Mouse (Mus musculus) right cerebral cortex, postnatal 36 days (tissue): Measurements from ENCODE around the gene Hdgf.
"Not testable (repeated sequence)": the region's sequence is repeated elsewhere in the genome, so short reads cannot be mapped to it uniquely, and the experiment has no call there.

Experiments used
- DNase-seq, 2 experiments: peaks; one replicate each; pipeline ENCODE4 v3.0.0; 2022; ENCODE audit warnings: low spot score in 2 of 2, mixed read lengths in 1 of 2

Hdgf gene

DNA sequence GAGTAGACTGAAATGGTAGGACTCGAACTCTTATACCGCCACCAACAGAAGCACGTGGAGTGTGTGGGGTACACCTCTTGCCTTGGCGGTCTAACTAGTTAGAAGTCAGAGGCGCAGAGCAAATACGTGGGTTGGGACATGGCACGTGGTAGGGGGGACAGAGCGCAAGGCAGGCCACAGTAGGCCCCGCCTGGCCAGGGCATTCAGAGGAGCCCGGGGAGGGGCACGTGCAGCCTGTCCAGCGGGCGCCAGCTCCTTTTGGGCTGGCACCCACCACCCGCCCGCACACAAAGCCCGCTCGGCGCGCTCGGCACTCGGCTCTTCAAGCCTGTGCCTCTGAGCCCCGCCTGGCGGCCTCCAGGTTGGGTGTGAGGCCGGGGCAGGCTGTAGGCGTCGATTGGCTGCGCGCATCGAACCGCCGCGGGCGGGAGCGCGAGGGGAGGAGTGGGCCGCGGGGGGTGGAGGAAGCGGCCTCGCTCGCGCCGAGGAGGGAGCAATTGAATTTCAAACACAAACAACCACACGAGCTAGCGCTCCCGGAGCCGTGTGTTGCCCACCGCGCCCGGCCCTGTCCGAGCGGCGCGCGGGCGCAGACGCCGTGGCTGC lies at the start of gene Hdgf:
TSS of gene Hdgf (plus strand) at position 442 of the 606 bp plus-strand sequence.
- peak; percentile 90 to 91 for DNase-seq

DNA sequence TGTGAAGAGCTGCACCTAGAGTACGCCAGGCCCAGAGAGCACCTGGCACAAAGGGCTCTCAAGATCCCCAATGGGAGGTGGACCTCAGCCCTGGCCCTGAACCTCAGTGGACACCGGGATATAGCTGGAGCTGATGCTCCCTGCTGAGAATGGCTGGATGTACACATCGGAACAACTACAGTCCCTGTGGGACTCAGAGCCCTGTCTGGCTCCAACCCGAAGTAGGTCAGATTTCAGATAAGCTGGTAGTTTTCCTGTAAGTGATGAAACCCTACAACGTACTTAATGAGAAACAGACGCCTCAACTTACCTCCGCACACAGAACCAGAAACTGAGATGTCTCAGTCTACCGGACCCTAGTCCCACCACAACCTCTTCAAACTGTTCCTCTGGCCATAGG lies 48.5 kb upstream of the Hdgf start:
- no peak for DNase-seq

DNA sequence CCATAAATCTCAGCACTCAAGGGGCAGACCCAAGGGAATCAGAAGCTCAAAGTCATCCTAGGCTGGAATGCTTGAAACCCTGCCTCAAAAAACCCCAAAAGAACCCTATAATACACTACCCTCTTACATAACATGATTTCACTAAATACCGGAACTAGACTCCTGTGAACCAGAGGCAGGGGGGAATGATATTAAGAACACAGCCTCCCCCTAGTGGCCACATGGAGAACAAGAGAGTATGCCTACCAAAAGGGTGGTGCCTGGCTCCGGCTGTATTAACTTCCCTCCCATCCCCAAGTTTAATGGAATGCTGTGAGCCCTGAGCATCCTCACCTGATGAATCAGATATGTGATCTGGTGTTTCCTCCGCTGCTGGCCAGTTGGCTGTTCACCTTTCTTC lies 46.3 kb upstream of the Hdgf start:
- DNase-seq = peak; percentile 42 to 48

DNA sequence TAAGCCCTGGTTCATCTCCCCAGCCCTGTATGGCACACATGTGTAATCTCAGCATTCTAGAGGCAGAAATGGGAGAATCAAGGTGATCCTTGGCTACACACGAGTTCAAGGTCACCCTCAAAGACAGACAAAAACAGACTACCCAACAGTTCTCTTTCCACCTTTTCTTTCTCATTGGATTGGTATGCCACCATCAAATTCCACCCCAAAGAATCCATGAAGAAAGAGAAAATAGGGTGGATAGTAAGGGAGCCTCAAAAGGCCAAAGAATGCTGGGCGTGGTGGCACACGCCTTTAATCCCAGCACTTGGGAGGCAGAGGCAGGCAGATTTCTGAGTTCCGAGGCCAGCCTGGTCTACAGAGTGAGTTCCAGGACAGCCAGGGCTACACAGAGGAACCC lies 42.0 kb upstream of the Hdgf start:
- DNase-seq = not testable (repeated sequence)

DNA sequence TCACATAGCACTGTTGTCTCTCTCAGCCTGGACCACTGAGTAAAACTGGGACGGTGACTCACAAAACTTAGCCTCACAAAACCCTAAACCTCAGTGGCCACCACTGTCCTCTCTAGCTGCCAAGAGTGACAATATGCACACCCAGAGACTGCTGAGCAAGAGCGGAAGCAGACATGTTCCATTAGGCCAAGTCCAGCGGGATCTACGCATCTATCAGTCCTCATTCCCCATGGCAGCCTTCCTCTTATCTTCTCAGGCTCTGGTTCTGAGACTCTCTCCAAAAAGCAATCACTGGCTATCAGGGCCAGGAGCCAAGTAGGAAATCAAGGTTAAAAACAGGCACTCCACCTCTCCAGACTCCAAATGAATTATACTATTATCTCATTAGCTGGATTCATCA lies 28.4 kb upstream of the Hdgf start:
- DNase-seq = no peak

DNA sequence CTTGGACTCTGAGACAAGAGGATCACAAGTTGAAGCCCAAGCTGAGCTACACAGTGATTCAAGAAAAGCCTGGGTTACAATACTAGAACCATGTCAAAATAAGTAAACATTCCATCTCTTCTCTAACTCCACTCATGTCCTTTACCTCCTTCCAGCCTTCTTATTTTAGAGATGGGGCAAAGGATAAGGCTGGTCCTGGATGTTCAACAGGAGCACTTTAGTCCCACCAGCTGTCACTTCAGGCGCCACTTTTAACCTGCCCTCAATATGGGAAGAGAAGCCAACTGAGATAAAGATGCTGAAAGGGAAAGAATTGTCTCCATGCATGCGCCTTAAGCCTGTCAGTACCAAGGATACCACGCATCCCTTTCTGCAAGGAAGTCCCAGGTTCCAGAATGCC lies 21.8 kb upstream of the Hdgf start:
- no peak for DNase-seq

DNA sequence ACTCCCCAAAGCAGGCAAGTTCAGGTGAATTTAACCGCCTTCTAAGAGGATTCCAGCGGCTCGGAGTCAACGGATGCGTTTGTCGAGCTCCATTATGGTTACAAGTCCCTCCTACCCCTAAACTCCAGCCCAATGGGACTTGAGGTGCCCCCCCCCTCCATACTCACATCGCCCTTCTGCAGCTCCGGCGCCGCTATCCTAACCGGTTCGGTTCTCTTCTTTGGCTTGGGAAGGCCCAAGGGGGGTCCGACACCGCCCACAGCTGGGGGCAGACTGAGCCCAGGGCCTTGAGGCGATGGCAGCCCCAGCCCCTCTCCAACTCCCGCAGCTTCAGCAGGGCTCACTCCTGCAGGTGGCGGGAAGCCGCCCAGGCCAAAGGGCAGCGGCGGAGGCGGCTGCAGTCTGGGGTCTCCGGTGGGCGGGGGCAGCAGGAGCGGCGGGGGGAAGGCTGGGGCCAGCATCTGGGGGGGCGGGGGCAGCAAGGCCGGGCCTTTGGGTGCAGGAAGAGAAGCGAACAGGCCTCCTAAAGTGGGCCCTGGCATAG lies 21.3 kb upstream of the Hdgf start:
- peak in 1 of 2 experiments; percentile 18 for DNase-seq

DNA sequence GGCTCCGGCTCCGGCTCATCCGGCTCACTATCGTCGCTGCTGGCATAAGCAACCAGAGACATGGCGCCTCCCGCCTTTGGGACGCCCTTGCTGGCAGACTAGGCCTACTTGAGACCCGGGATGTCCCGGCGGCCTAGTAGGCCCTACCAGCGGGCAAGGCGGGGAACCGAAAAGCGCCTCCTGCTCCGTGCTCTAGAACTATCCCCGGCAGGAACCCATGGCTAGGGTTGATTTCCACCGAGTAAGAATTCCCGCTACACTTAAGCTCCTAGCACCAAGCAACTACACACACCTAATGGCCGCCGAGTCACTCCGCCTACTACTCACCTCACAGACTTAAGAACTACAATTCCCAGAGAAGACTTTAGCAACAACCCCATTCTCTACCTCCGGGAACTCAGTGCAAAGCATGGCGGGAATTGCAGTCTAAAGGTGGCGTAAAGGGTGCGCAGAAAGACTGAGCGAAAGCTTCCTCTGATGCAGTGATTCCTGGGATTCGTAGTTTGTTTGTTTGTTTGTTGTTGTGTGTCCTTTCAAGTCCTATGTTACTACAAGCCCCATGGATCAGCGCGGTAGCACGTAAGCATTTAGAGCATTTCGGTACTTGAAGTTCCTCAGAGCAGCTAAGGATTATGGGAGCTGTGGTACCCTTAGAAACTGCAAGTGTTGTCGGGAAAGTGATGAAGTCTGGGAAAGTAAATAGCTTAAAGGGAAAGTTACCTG lies 20.7 kb upstream of the Hdgf start, which contains the start of gene Prcc:
TSS of gene Prcc (minus strand) at position 328 of the 723 bp plus-strand sequence.
- peak; percentile 91 to 99 for DNase-seq

DNA sequence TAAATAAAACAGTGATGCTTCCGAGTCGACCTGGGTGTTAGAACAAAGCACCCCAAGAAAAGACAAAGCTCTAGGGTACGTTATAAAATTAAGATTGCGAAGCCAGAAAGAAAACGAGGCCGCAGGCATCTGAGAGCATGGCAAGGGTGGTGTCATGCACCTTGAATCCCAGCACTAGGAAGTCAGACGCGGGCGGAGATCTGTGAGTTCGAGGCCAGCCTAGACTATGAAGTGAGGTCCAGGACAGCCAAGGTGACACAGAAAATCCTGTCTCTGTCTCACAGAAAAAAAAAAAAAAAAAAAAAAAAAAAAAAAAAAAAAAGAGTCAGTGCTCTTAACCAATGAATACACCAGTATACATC lies 20.1 kb upstream of the Hdgf start:
- DNase-seq = no peak

DNA sequence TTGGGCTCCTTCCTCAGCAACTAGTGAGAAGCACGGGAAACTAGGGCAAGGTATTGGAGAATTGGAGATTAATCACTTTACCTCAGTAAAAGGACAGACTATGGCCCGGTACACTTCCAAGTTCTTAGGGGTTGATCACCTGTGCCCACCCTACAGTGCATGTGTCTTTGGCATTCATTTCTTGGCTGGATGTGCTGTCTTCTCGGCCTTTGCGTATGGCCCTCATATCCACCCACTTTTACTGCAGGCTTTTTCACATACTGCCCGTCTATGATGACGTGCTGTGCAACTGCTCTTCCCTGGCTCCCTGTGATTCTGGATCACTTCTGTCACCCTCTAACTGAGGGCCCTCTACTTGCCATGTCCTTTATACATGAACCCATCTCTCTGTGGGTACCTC lies 19.7 kb upstream of the Hdgf start:
- no peak for DNase-seq

DNA sequence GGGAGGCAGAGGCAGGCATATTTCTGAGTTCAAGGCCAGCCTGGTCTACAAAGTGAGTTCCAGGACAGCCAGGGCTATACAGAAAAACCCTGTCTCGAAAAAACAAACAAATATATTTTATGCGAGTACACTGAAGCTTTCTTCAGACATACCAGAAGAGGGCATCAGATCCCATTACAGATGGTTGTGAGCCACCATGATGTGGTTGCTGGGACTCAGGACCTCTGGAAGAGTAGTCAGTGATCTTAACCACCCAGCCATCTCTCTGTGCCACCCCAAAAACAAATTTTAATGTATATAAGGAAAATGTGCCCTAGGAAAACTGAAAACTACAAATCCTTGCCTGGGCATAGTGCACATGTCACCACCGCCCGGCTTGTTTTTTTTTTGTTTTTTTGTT lies 18.7 kb upstream of the Hdgf start:
- not testable (repeated sequence) for DNase-seq

DNA sequence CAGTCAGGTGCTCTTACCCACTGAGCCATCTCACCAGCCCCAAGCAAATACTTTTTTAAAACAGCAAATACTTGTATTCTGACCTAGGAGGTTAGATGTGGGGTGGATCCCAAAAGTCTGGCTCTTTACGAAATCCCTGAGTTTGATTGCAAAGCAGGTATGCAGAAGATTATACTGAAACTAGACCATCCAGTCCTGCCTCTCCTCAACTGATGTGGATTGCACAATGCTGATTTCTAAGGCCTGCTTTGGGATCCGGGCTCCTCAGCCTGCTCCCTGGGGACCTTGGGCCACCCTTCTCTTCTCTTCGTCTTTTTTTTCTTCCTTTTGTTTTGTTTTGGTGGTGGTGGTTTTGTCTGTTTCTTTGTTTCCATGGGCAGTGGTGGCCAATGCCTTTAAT lies 14.6 kb upstream of the Hdgf start:
- DNase-seq = no peak

DNA sequence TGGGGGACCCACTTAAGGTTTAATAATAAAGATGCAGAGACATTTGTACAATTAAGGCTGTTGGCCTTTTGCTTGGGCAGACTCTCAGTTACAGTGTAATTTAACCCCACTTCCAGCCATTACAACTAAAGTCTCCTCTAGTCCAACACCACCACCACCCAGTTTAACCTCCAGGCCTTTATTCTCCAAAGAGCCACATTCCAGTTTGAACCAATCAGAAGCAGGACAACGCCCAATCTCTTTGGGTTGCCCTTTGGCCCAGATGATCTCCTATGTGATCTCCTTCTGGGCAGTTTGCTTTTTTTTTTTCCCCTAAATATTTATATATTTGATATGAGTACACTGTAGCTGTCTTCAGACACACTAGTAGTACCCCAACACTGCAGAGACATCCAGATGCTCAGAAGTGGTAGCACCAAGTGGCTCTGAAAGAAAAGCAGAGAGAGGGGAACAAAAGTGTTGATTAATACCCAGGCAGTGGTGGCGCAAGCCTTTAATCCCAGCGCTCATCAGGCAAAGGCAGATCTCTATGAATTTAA lies 12.7 kb upstream of the Hdgf start:
- DNase-seq = no peak

DNA sequence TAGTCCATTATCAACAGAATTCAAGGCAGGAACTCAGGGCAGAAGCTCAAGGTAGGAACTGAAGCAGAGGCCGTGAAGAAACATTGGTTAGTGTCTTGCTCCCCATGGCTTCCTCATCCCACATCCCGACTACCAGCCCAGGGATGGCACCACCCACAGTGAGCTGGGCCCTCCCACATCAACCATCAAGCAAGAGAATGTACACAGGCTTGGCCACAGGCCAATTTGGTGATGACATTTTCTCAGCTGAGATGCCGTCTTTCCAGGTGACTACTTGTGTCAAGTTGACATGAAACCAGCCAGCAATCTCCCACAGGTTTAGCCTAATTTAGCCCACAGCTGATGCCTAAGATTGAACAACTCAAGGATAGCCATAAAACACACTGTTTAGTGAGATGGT lies 6.9 kb upstream of the Hdgf start:
- no peak for DNase-seq

DNA sequence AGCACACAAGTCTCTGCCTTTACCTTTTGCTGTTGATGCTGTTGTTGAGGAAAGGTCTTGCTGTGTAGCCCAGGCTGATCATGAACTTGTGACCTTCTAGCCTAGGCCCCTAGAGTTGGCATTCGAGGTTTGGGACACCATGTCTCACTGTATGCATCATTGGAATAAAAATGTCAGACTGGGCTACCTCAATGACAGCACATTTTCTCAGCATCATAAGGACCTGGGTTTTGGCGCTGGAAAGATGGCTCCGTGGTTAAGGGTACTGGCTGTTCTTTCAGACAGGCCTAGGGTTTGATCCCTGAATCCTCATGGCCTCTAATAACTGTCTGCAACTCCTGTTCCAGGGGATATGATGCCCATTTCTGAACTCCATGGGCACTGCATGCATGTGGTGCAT lies 6.3 kb upstream of the Hdgf start:
- DNase-seq = no peak

DNA sequence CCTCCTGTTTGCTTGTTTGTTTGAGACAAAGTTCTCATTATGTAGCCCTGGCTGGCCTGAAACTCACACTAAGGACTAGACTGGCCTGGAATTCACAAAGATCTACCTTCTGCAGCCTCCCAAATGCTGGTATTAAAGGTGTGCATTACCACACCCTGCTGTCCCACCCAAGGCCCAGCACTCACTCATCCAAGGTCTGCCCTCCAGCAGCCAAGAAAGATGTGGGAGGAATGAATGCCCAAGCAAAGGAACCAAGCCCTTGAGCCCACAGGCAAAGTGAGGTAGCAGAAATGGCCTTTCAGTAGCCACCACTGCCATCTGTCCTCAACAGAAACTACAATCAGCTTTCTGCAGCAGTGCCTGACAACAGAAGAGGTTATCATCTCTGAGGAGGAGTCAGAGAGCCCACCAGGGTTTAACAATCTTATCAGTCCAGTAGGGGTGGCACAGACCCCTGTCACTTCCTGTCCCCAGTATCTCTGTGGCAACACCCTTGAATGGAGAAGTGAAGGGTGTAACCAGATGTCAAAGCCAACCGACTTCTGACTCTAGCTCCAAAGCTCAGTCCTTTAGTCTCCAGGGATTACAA lies 5.0 kb upstream of the Hdgf start:
- DNase-seq = no peak

DNA sequence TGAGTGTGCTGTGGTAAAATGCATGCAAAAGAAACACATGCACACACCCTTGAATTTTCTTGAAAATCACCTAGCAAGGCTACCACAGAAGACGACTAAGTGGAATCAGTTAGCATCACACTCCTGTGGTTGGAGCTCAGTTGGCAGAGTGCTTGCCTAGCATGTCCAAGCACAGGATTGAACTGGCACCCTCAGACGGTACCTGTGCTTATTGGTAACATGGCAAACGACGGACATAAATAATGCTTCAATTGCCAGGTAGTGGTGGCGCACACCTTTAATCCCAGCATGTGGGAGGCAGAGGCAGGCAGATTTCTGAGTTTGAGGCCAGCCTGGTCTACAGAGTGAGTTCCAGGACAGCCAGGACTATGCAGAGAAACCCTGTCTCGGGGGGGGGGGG lies 4.2 kb upstream of the Hdgf start:
- not testable (repeated sequence) for DNase-seq

DNA sequence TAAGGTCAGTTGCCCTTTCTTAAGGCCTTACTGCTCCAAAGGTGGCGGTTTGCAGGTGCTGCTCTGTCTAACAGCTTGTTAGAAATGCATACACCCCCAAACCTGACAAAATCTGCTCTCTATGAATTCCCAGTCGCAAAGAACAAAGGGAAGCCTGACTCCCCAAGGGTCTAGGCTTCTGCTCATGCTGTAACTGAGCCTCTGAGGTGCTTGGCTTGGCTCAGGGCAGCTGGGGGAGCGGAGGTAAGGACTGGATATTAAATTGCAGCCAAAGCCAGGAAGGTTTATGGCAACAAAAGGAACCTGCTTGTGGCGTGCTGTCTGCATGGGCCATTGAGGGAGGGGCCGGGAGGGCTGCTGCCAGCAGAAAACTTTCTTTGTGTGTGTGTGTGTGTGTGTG lies 2.3 kb upstream of the Hdgf start:
- DNase-seq = no peak

DNA sequence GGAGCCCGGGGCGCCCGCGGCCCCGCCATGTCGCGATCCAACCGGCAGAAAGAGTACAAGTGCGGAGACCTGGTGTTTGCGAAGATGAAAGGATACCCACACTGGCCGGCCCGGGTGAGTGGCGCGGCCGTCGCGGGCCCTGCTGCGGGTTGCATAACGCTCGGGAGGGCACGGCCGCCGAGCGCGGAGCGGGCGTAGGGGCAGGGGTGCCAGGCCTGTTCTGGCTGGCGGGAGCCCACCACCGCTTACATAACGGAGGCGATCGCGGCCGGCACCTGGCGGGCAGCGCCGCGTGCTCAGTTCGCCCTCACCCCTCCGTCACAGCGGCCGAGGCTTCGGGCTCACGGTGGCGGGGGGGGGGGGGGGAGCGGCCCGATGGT lies 470 bp downstream of the Hdgf start:
- DNase-seq = no peak

DNA sequence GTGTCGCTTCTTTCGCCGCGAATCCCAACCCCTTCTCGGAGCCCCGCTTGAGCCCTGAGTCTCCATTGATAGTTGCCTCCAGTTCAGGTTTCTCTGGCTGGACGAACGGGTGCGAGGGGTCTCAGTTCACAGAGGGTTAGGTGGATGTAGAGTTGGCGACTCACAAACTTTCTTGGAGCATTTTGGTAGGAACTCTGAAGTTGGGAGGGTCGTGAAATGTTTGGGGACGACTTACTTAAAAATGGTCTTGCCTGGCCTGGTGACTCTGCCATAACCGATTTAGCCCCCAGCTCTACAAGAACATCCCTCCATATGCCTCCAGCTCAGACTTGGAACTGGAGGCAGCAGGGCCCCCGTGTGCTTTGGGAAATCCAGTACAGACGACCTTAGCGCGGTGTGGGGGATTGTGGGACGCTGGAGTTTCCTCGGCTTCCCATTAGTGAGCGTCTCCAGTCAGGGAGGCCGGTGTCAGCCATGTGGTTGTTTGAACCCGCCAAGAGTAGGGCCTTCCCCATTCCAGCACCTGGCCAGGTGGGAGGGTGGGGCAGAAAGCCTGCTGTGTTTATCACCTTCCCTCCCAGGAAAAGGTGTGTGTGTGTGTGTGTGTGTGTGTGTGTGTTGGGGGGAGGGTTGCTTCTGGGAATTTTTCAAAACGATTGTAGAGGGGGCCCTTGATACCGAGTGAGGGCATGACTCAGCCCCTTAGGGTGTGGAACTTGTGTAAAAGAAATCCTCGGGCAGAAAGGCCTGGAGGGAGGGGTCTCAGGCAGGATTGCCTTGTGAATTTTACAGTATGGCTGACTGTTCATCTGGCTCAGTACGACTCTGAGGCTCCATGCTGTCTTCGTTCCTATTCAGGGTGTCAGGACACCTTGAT lies 1.1 kb downstream of the Hdgf start:
- no peak for DNase-seq

DNA sequence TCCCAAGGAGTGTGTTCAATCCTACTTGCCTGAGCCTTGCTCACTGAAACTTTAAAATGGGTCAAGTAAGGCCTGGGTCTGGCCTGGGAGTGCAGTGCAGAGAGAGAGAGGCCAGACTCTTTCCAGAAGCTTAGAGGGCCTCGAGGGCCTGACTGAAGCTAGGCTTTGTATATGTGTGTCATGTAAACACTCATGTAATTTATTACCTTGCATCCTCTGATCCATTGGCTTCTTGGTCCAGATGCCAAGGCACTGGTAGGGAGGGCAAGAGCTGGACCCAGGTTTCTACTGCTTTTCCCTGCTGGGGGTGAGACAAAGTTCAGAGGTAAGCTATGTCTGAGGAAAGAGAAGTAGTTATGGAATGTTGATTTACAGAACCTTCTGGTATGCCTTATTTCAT lies 1.8 kb downstream of the Hdgf start:
- DNase-seq = no peak

DNA sequence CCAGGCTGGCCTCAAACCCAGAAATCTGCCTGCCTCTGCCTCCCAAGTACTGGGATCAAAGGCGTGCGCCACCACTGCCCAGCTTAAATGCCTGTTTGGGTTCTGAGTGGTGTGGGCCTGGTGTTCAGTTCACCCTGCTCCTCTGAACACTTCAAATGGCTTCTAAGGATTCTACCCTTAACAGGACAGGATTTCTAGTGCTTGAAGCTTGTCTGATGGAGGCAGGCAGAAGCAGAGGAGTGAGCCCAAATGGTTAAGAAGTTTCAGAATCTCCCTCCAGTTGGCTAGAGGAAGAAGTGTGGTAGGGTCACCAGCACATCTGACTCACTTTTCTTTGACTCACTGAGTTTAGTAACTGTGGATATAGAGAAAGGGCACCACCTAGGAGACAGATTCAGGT lies 3.3 kb downstream of the Hdgf start:
- DNase-seq = no peak
